Mouse (Mus musculus) limb, embryonic 11.5 days (tissue): ENCODE data around the gene Fndc7. TPM values are rescaled to one million over a fixed set of nuclear protein-coding genes. Genes with fewer than 3 reads are reported as not detected.

Experiments used
- ATAC-seq: fragments of 200-750 bp; cut with Nextera tagmentation; 2 replicates; pipeline ENCODE4 v1.8.0; 2017; ENCODE audit warnings: low read depth; ENCODE audit not compliant: insufficient number of reproducible peaks, low FRiP score, low TSS enrichment
- DNase-seq: peaks from one replicate; pipeline ENCODE4 v3.0.0-alpha.2; 2015; ENCODE audit warnings: low spot score
- H3K27ac ChIP-seq: fragments of 300-500 bp; sonication (generic); replicated peaks from 2 replicates; pipeline ENCODE4 v1.5.1; 2014; ENCODE audit warnings: low read depth, mild to moderate bottlenecking, low read length
- H3K27me3 ChIP-seq: fragments of 300-500 bp; sonication (generic); 2 replicates; pipeline ENCODE4 v1.6.1; 2014; ENCODE audit warnings: mild to moderate bottlenecking, low read length, mixed read lengths; ENCODE audit not compliant: control insufficient read depth, insufficient read depth
- H3K36me3 ChIP-seq: fragments of 300-500 bp; sonication (generic); 2 replicates; pipeline ENCODE4 v1.6.1; 2014; ENCODE audit warnings: mild to moderate bottlenecking, low read length, moderate library complexity, mixed read lengths; ENCODE audit not compliant: control insufficient read depth, insufficient read depth
- H3K4me1 ChIP-seq: fragments of 300-500 bp; sonication (generic); 2 replicates; pipeline ENCODE4 v1.6.1; 2014; ENCODE audit warnings: low read length, mixed read lengths; ENCODE audit not compliant: control insufficient read depth, insufficient read depth
- H3K4me2 ChIP-seq: fragments of 300-500 bp; sonication (generic); 2 replicates; pipeline ENCODE4 v1.6.1; 2014; ENCODE audit warnings: low read depth, mild to moderate bottlenecking, moderate library complexity; ENCODE audit not compliant: severe bottlenecking
- H3K4me3 ChIP-seq: fragments of 300-500 bp; sonication (generic); 2 replicates; pipeline ENCODE4 v1.5.1; 2014; ENCODE audit warnings: low read depth, low read length
- H3K9ac ChIP-seq: fragments of 300-500 bp; sonication (generic); 2 replicates; pipeline ENCODE4 v1.6.1; 2014; ENCODE audit warnings: mild to moderate bottlenecking, low read length
- H3K9me3 ChIP-seq: fragments of 300-500 bp; sonication (generic); 2 replicates; pipeline ENCODE4 v1.6.1; 2016; ENCODE audit warnings: low read length; ENCODE audit not compliant: control insufficient read depth
- WGBS: fragments of 180-500 bp; shearing (Covaris S2); extraction: QIAGEN DNeasy Blood & Tissue Kit; methylation state at CpG from one replicate; pipeline ENCODE4 v1.1.7; 2014; 5-methylcytosine and 5-hydroxymethylcytosine counted together
- polyA plus RNA-seq: library from polyadenylated mRNA; unstranded; fragments of >200 nt; fragmentation: Nextera tagmentation; extraction: Ambion mirVana; gene quantifications from 2 replicates; pipeline ENCODE4 v1.2.1, GENCODE M21; 2014

The Fndc7 gene
- polyA plus RNA-seq, 1 experiment from 2014 or later, result not detected

GRCm38 (mm10) chr3:108846616-108847015, 43.2 kb downstream of the Fndc7 start:
- DNase-seq, result no peak
- no peaks in the 10 kb centered on the region for H3K4me1 ChIP-seq
- H3K27me3 ChIP-seq, result no peaks in the 10 kb centered on the region
- WGBS, result 76% methylated on average over 3 of the region's 3 CpGs
- ATAC-seq, result no peak
- no peak overlapping the region for H3K27ac ChIP-seq
- H3K4me3 ChIP-seq, result no peak overlapping the region
- H3K9ac ChIP-seq, result no peak overlapping the region
- no peak overlapping the region for H3K4me2 ChIP-seq
- no peaks in the 10 kb centered on the region for H3K9me3 ChIP-seq
- no peaks in the 10 kb centered on the region for H3K36me3 ChIP-seq

GRCm38 (mm10) chr3:108844521-108844920, 45.3 kb downstream of the Fndc7 start:
- Histone ChIP-seq H3K9me3 (no peaks in the 10 kb centered on the region), H3K27me3 (no peaks in the 10 kb centered on the region), H3K27ac (no peak overlapping the region), H3K4me1 (no peaks in the 10 kb centered on the region), H3K36me3 (no peaks in the 10 kb centered on the region), H3K4me3 (no peak overlapping the region), H3K9ac (no peak overlapping the region), H3K4me2 (no peak overlapping the region)
- WGBS, result 78% methylated on average over 5 of the region's 5 CpGs
- no peak for DNase-seq
- ATAC-seq, result no peak

GRCm38 (mm10) chr3:108844026-108844425, 45.8 kb downstream of the Fndc7 start:
- no peak for ATAC-seq
- H3K4me3 ChIP-seq, result no peak overlapping the region
- 88% methylated on average over 6 of the region's 6 CpGs for WGBS

GRCm38 (mm10) chr3:108840716-108841054, 49.1 kb downstream of the Fndc7 start:
- 54% methylated on average over 4 of the region's 4 CpGs for WGBS
- ATAC-seq (peak; percentile 65), DNase-seq (no peak)
- H3K27ac ChIP-seq, result no peak overlapping the region
- H3K4me3 ChIP-seq, result no peak overlapping the region; the same call in 1 of the 2 replicates
- H3K4me2 ChIP-seq, result no peak overlapping the region
- no peaks in the 10 kb centered on the region for H3K36me3 ChIP-seq
- no peak overlapping the region for H3K9ac ChIP-seq
- no peaks in the 10 kb centered on the region for H3K27me3 ChIP-seq
- peaks cover 4% of the 10 kb centered on the region; the same call in 1 of the 2 replicates for H3K4me1 ChIP-seq
- H3K9me3 ChIP-seq, result no peaks in the 10 kb centered on the region

More at GRCm38 (mm10) chr3:108844026-108844425, 45.8 kb downstream of the Fndc7 start:
- no peak overlapping the region for H3K4me2 ChIP-seq
- peaks cover 2% of the 10 kb centered on the region; the same call in 1 of the 2 replicates for H3K4me1 ChIP-seq
- H3K27ac ChIP-seq, result no peak overlapping the region
- H3K36me3 ChIP-seq, result no peaks in the 10 kb centered on the region
- no peaks in the 10 kb centered on the region for H3K27me3 ChIP-seq
- H3K9ac ChIP-seq, result no peak overlapping the region
- H3K9me3 ChIP-seq, result no peaks in the 10 kb centered on the region
- no peak for DNase-seq

GRCm38 (mm10) chr3:108840000-108840715, 49.6 kb downstream of the Fndc7 start, which contains the start of gene Stxbp3:
Gene Stxbp3, minus strand, starts transcription at chr3:108840526.
- ATAC-seq (peak; percentile 97), DNase-seq (peak; percentile 100)
- Histone ChIP-seq H3K27ac (0 out of 2 replicates have a peak within 1 kb of the TSS, but pooled peaks have one; percentile 56), H3K9me3 (no peaks in the 10 kb centered on the region), H3K4me2 (peak within 1 kb of the TSS; percentile 46), H3K4me1 (peaks cover 4% of the 10 kb centered on the region; the same call in 1 of the 2 replicates), H3K9ac (peak within 1 kb of the TSS; percentile 68), H3K4me3 (peak within 1 kb of the TSS; percentile 57), H3K27me3 (no peaks in the 10 kb centered on the region), H3K36me3 (no peaks in the 10 kb centered on the region)
- under 1% methylated on average over 56 of the region's 56 CpGs for WGBS

- 10% methylated on average over 8 of the region's 8 CpGs for WGBS
- ATAC-seq (no peak), DNase-seq (no peak)
- Histone ChIP-seq H3K4me3 (peak overlapping the region; percentile 57), H3K4me1 (peaks cover 4% of the 10 kb centered on the region; the same call in 1 of the 2 replicates), H3K36me3 (no peaks in the 10 kb centered on the region), H3K4me2 (peak overlapping the region; percentile 46), H3K27me3 (no peaks in the 10 kb centered on the region), H3K9ac (peak overlapping the region; percentile 68), H3K9me3 (no peaks in the 10 kb centered on the region), H3K27ac (no peak overlapping the region)
Measured at GRCm38 (mm10) chr3:108839647-108839999, 50.2 kb downstream of the Fndc7 start.

GRCm38 (mm10) chr3:108838980-108839379, 50.8 kb downstream of the Fndc7 start:
- WGBS, result 89% methylated on average over 7 of the region's 7 CpGs
- Histone ChIP-seq H3K27me3 (no peaks in the 10 kb centered on the region), H3K9me3 (no peaks in the 10 kb centered on the region), H3K36me3 (no peaks in the 10 kb centered on the region), H3K27ac (no peak overlapping the region), H3K4me1 (peaks cover 4% of the 10 kb centered on the region; the same call in 1 of the 2 replicates), H3K4me2 (no peak overlapping the region), H3K9ac (no peak overlapping the region), H3K4me3 (no peak overlapping the region)
- ATAC-seq, result no peak
- DNase-seq, result no peak

- Histone ChIP-seq H3K4me2 (no peak overlapping the region), H3K4me3 (no peak overlapping the region), H3K36me3 (no peaks in the 10 kb centered on the region), H3K9me3 (no peaks in the 10 kb centered on the region), H3K9ac (no peak overlapping the region), H3K27me3 (no peaks in the 10 kb centered on the region), H3K27ac (no peak overlapping the region), H3K4me1 (peaks cover 4% of the 10 kb centered on the region; the same call in 1 of the 2 replicates)
- ATAC-seq (no peak), DNase-seq (no peak)
- 97% methylated on average over 6 of the region's 6 CpGs for WGBS
Measured at GRCm38 (mm10) chr3:108836931-108837330, 52.9 kb downstream of the Fndc7 start.
